Mouse (Mus musculus) lung, postnatal 4 days (tissue): Measurements from ENCODE around the gene Lrrc8e.

ENCODE experiments used
- DNase-seq, 2 experiments: peaks; one replicate each; pipeline ENCODE4 v3.0.0; 2021

The Lrrc8e gene

GRCm38 (mm10) chr8:4258233-4258632 is 31.6 kb downstream of the Lrrc8e start:
- DNase-seq: peak; percentile 84 to 89

DNA sequence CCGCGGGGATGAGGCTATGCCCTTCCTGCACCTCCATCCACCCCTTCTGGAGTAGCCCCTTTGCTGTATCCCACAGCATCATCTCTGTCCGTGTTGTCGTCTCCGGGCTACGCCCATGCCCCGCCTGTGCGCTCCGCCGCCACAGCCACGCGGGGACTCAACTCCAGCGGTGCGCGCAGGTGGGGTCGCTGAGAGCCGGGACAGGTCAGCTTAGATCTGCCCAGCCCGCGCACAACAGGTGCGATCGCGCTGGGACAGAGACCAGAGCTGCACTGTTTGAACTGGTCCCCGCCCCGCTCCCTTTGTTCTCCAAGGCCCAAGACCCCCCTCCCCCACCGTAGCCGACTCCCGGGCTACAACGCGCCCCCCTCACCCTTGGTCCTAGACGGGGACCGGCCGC is 32.1 kb downstream of the Lrrc8e start:
- DNase-seq: peak in 1 of 2 experiments; percentile 42

DNA sequence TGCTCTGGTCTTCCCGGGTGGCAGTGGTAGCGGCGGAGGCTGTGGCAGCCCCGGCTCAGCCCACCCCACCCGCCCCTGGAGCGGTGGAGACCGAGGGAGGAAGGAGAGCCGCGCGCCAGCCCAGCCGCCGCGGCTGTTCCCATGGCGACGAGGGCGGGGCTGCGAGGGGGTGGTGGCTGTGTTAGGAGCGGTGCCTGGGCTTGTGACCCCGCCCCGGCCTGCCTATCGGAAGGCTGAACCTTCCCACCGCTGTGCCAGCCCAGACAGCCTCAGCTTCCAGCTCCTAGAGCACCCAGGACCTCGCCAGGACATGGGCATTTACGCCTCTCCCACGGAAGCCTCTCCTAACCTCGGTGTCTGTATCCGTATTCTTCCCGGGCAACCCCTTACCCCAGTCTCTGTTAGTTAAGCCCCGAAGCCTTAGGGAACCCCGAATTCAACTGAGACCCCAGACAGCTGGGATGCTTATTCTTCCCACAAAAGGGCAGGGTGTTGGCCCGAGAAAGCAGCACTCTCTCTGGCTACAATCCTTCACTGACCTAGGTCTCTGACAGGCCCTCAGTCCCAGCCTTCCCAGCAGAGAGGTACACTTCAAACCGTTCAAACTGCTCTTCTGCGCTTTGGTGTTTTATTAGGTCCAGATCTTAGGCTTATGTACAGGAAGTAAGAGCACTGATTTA is 32.6 kb downstream of the Lrrc8e start, which contains the start of gene Ctxn1:
Gene Ctxn1, minus strand, starts transcription at position 150 of the 680 bp plus-strand sequence.
- peak; percentile 96 to 97 for DNase-seq

DNA sequence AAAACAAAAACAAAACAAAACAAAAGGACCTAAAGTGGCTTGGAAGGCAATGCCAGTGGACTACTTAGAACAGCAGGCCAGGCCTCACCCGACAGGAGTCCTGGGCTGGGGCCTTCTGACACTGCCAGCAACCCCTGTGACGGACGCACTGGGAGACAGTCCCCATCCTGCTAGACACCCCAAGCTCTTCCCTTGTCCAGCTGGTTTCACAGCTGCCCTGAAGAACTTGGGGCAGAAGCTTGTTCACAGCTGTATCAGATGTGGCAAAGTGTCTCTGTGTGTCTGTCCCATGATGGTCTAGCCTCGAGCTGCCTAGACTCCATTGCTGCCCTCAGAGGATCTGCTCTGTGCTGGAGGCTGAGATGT is 33.2 kb downstream of the Lrrc8e start:
- no peak for DNase-seq

GRCm38 (mm10) chr8:4263105-4263791 is 36.6 kb downstream of the Lrrc8e start:
- no peak for DNase-seq

GRCm38 (mm10) chr8:4265160-4265914 is 38.7 kb downstream of the Lrrc8e start:
- DNase-seq: peak in 1 of 2 experiments; percentile 34

DNA sequence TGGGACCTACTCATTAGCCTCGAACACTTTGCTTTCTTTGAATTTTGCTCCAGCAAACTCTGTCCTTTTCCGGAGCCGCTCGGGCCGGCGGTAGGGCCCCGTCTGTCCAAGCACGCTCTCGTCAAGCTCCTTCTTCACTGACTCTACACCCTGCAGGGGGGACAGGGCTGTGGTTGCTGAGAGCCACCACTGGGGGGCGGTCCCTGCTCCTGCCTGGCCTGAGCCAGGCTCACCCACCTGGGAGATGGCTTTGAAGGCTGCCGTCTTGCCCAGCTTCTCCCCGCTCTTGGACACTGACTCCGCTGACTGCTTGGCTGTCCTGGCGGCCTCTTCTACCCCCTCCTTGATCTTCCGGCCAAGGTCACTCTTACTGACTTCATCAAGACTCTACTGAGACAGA is 41.0 kb downstream of the Lrrc8e start:
- peak; percentile 27 to 34 for DNase-seq

DNA sequence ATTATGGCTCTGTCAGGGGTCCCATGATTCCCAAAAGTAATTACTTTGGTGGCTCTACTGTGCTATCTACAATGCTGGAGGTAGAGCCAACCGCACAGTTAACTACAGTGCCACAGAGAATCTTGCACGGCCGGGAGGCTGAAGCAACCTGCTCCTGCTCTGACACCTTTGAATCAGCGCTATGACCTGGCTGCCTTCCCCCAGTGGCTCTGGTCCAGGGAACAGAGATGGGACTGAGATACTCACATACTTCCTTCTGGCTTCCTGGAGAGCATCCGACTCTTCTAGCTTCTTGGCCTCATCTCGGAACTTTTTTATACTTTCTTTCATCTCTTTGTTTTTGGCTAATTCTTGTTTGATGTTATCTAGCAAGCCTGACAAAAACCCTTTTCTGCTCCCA is 43.0 kb downstream of the Lrrc8e start:
- DNase-seq: no peak

GRCm38 (mm10) chr8:4275275-4276110 is 48.9 kb downstream of the Lrrc8e start, which contains the start of gene Timm44:
Timm44 (minus strand) TSS chr8:4275913.
- DNase-seq: peak; percentile 95

DNA sequence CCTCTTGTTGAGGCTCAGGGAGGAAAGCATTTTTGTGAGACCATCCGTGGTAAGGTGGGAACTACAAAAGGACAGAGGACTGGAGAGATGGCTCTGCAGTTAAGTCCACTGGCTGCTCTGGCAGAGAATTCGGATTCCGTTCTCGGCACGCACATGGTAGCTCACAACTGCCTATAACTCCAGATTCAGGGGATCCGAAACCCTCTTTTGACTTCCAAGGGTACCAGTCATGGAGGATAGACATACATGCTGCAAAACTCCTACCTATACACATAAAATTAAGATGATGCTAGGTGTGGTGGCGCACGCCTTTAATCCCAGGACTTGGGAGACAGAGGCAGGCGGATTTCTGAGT is 49.5 kb downstream of the Lrrc8e start:
- no peak for DNase-seq
